Mouse (Mus musculus) midbrain, embryonic 14.5 days (tissue): ENCODE measurements around the gene Nup188. TPM values are rescaled to one million over a fixed set of nuclear protein-coding genes. Genes with fewer than 3 reads are reported as not detected.

Source experiments
- ATAC-seq: fragments of 200-750 bp; cut with Nextera tagmentation; 2 replicates; pipeline ENCODE4 v1.8.0; 2017; ENCODE audit warnings: moderate number of reproducible peaks, moderate library complexity; ENCODE audit not compliant: low FRiP score, low TSS enrichment
- DNase-seq: peaks from one replicate; pipeline ENCODE4 v3.0.0-alpha.2; 2015
- H3K27ac ChIP-seq: fragments of 300-500 bp; sonication (generic); replicated peaks from 2 replicates; pipeline ENCODE4 v1.5.1; 2014; ENCODE audit warnings: mild to moderate bottlenecking, low read depth, low read length, moderate library complexity
- H3K27me3 ChIP-seq: fragments of 300-500 bp; sonication (generic); 2 replicates; pipeline ENCODE4 v1.6.1; 2014; ENCODE audit warnings: low read length, control low read depth, mixed read lengths; ENCODE audit not compliant: control insufficient read depth, insufficient read depth
- H3K36me3 ChIP-seq: fragments of 300-500 bp; sonication (generic); 2 replicates; pipeline ENCODE4 v1.6.1; 2014; ENCODE audit warnings: low read length, control low read depth; ENCODE audit not compliant: control insufficient read depth, insufficient read depth
- H3K4me1 ChIP-seq: fragments of 300-500 bp; sonication (generic); 2 replicates; pipeline ENCODE4 v1.6.1; 2014; ENCODE audit warnings: mild to moderate bottlenecking, antibody characterized with exemption, low read length, control low read depth; ENCODE audit not compliant: control insufficient read depth, insufficient read depth
- H3K4me2 ChIP-seq: fragments of 300-500 bp; sonication (generic); 2 replicates; pipeline ENCODE4 v1.6.1; 2014; ENCODE audit warnings: mild to moderate bottlenecking, low read length, moderate library complexity
- H3K4me3 ChIP-seq: fragments of 300-500 bp; sonication (generic); replicated peaks from 2 replicates; pipeline ENCODE4 v1.5.1; 2014; ENCODE audit warnings: low read depth, low read length
- H3K9ac ChIP-seq: fragments of 300-500 bp; sonication (generic); replicated peaks from 2 replicates; pipeline ENCODE4 v1.6.1; 2014; ENCODE audit warnings: mild to moderate bottlenecking, low read length, moderate library complexity
- H3K9me3 ChIP-seq: fragments of 300-500 bp; sonication (generic); 2 replicates; pipeline ENCODE4 v1.6.1; 2016; ENCODE audit warnings: low read length, control low read depth, mixed read lengths; ENCODE audit not compliant: control insufficient read depth
- whole genome bisulfite sequencing: fragments of 180-500 bp; shearing (Covaris S2); extraction: QIAGEN DNeasy Blood & Tissue Kit; methylation state at CpG from one replicate; pipeline ENCODE4 v1.1.7; 2014; 5-methylcytosine and 5-hydroxymethylcytosine counted together
- polyA plus RNA-seq: library from polyadenylated mRNA; unstranded; fragments of >200 nt; fragmentation: Nextera tagmentation; extraction: Ambion mirVana; gene quantifications from 2 replicates; pipeline ENCODE4 v1.2.1, GENCODE M21; 2014

Nup188 gene
- polyA plus RNA-seq, 1 experiment from 2014 or later: 26.0 TPM

DNA sequence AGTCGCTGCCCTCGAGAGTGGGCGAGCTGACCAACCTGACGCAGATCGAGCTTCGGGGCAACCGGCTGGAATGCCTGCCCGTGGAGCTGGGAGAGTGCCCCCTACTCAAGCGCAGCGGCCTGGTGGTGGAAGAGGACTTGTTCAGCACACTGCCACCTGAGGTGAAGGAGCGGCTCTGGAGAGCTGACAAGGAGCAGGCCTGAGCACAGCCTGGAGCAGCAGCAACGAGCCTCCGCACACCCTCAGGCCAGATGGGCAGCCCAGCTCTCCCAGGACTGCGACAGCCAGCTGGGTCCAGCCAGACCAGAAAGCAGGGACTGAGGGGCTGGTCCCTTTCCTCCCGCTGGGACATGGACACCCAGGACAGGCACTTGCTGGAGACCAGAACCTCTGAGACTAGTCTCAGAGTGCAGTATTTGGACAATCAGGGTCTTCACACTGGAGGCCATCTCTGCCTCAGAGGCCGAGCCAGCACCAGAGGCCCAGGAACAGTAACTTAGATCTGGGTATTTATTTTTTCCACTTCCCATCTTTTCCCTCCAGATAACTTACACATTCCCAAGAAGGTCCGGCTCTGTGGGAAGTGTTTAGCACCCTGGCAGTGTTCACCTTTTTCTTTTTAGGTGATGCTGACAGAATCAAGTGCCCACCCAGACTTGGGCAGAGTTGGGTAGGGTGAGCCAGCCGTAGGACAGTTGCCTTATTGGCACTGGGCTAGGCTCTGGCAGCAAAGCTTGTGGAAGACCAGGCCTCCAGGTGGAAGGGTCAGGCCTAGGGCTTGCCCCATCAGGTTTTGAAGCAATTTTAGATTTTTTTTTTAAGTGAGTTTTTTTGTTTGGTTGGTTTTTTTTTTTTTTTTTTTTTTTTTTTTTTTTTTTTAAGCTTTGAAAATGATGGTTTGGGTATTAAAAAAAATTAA is 24.0 kb upstream of the Nup188 start:
- ATAC-seq: no peak
- H3K9ac ChIP-seq: no peak overlapping the region
- no peak for DNase-seq
- H3K9me3 ChIP-seq: no peaks in the 10 kb centered on the region
- H3K27ac ChIP-seq: no peak overlapping the region
- no peak overlapping the region for H3K4me2 ChIP-seq
- H3K36me3 ChIP-seq: peaks cover 77% of the 10 kb centered on the region
- whole genome bisulfite sequencing: 86% methylated on average over 18 of the region's 18 CpGs
- H3K27me3 ChIP-seq: no peaks in the 10 kb centered on the region
- H3K4me3 ChIP-seq: no peak overlapping the region
- 0 out of 2 replicates have a peak, but pooled peaks cover 12% of the 10 kb centered on the region for H3K4me1 ChIP-seq

DNA sequence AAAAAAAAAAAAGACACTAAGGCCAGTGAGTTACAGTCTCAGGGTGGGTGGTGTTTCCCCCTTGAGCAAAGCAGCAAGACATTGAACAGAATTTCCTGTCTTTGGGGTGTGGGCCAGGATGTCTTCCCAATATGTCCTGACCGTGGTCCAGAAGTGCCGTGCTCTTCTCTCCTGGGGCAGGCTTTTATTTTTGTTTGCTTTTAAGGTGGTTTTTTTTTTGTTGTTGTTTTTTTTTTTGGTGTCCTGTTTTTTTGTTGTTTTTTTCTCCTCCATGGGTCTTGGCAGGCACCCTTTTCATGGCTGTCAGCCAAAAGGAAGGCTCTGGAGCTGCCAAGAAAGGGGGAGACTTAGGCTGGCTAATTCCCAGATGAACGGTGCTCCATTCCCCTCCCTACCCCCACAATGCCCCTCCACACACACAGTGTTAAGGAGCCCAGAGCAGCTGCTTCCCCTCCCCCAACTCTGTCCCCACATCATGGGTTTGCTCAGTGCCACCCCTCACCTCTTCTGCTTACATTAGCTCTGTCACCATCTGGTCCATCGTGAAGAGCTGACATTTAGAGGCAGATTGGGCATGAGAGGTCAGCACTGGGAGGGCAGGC is 23.3 kb upstream of the Nup188 start:
- H3K4me2 ChIP-seq: no peak overlapping the region
- H3K36me3 ChIP-seq: peaks cover 70% of the 10 kb centered on the region
- peak; percentile 53; the same call in 1 of the 2 replicates for ATAC-seq
- H3K9ac ChIP-seq: no peak overlapping the region
- H3K27ac ChIP-seq: no peak overlapping the region
- 0 out of 2 replicates have a peak, but pooled peaks cover 12% of the 10 kb centered on the region for H3K4me1 ChIP-seq
- no peaks in the 10 kb centered on the region for H3K27me3 ChIP-seq
- WGBS: 58% methylated on average over 4 of the region's 4 CpGs
- DNase-seq: peak; percentile 78
- no peaks in the 10 kb centered on the region for H3K9me3 ChIP-seq
- H3K4me3 ChIP-seq: no peak overlapping the region

DNA sequence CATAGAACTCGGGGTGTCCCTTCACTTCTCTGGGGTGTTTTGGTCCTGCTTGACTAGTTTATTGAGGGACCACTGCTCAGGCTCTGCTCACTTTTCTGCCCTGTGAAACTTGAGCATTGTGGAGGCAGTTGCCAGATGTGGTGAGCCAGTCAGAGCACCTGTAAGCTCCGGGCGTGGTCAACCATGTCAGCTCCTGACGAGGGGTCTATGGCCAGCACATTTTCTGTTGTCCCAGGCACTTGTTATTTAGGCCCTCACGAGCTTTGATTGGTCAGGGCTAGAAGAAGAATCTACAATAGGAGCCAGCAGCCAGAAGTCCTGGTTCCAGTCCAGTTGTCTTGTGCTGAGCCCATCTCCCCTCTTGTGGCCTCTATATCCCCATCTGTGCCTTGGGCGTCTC is 22.4 kb upstream of the Nup188 start:
- no peak overlapping the region for H3K4me3 ChIP-seq
- H3K9me3 ChIP-seq: no peaks in the 10 kb centered on the region
- no peak overlapping the region for H3K4me2 ChIP-seq
- no peaks in the 10 kb centered on the region for H3K27me3 ChIP-seq
- H3K36me3 ChIP-seq: peaks cover 68% of the 10 kb centered on the region
- no peak overlapping the region for H3K27ac ChIP-seq
- DNase-seq (no peak), ATAC-seq (no peak)
- WGBS: 95% methylated on average over 6 of the region's 6 CpGs
- H3K9ac ChIP-seq: no peak overlapping the region
- 0 out of 2 replicates have a peak, but pooled peaks cover 12% of the 10 kb centered on the region for H3K4me1 ChIP-seq

DNA sequence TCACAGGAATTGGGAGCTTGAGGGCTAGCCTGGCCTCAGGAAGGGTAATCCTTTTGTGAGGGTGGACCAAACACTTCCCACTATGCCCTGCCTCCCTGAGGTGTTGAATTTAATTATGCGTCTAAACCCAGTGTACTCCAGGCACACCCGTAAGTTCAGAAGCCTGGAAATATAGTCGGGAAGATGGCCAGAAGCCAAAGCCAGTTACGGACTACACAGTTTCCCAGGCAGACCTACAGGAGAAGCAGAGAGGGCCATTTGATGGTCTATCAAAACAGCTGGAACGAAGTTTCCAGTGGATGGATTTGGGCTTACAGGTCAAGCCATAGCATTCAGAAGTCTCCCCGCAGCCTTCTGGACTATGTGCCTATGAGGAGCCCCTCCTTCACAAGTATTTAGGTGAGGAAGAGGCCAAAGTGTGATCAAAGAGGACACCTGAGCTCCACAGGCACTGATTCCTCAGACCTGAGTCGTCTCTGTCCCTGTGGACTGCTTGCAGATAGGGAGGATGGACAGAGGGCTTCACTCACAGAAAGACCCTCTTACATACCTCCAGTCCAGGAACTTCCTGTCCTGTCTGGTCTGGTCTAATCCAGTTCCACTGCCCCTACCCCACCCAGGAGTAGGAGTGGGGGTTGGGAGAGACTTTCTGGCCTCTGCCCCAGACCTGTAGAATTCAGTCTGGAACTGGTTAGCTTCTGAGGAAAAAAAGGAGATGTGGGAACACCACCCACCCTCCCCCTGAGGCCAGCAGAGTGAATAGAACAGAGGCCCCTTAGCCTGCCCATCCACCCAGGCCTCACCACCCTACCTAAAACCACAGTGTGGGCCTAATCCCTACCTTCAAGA is 21.3 kb upstream of the Nup188 start:
- H3K4me1 ChIP-seq: 0 out of 2 replicates have a peak, but pooled peaks cover 12% of the 10 kb centered on the region
- no peak overlapping the region for H3K9ac ChIP-seq
- ATAC-seq (no peak), DNase-seq (no peak)
- no peaks in the 10 kb centered on the region for H3K9me3 ChIP-seq
- H3K4me3 ChIP-seq: no peak overlapping the region
- peak overlapping the region; percentile 64 for H3K27ac ChIP-seq
- peaks cover 57% of the 10 kb centered on the region for H3K36me3 ChIP-seq
- no peaks in the 10 kb centered on the region for H3K27me3 ChIP-seq
- WGBS: 75% methylated on average over 7 of the region's 7 CpGs
- H3K4me2 ChIP-seq: no peak overlapping the region

DNA sequence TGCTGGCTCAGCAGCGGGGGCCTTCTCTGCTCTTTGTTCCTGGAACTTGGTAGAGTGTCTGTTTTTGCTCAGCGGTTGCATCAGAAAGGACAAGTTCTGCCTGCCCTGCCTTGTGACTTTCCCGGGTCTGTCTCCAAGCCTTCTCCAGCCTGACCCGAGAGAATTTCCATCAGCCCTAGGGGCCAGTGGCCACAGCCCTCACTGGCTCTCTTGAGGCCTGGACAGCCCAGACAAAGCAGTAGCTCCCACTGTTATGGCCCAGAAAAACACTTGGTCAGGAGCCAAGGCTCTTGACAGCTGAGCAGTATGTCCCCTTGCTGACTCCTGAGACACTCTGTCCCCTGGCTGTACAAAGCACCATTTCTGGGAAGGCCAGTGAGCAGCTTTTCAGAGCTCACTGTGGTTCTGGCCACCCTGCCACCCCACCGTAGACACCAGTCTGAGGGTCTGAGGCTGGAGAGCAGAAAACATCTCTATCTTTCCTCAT is 20.4 kb upstream of the Nup188 start, which contains the start of gene Phyhd1:
TSS of gene Phyhd1 (plus strand) at position 437 of the 487 bp plus-strand sequence.
- DNase-seq (peak; percentile 44), ATAC-seq (no peak)
- Histone ChIP-seq H3K27ac (peak within 1 kb of the TSS; percentile 64), H3K4me2 (no peak within 1 kb of the TSS), H3K36me3 (peaks cover 48% of the 10 kb centered on the region), H3K4me1 (0 out of 2 replicates have a peak, but pooled peaks cover 12% of the 10 kb centered on the region), H3K4me3 (no peak within 1 kb of the TSS), H3K9me3 (no peaks in the 10 kb centered on the region), H3K27me3 (no peaks in the 10 kb centered on the region), H3K9ac (0 out of 2 replicates have a peak within 1 kb of the TSS, but pooled peaks have one; percentile 12)
- WGBS: 29% methylated on average over 5 of the region's 5 CpGs

DNA sequence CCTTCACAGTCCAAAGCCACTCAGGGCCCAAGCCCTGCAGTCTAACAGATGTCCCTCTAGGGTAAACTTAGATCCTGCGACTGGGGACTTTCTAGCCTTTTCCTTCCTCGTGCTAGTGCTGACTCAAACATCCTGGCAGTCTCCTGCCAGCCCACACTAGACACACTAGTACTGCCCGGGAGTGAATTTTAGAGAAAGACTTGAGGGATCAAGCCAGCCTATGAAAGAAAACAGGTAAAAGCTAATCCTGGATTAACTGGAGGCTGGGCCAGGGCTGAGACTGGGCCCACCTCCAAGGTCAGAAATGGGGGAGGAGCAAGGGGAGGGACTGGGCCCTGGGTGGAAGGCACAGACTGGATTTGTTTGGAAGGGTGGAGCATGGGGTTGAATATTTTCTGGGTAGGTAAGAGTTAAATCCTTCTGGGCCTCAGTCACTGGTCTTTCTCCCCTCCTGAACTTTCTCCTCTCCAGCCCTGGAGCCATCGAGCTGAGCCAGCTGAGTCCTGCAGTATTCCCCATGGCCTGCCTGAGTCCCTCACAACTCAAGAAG is 19.7 kb upstream of the Nup188 start:
- peak; percentile 43 for DNase-seq
- no peaks in the 10 kb centered on the region for H3K9me3 ChIP-seq
- H3K27me3 ChIP-seq: no peaks in the 10 kb centered on the region
- no peak overlapping the region for H3K4me2 ChIP-seq
- H3K27ac ChIP-seq: peak overlapping the region; percentile 64
- H3K4me1 ChIP-seq: 0 out of 2 replicates have a peak, but pooled peaks cover 12% of the 10 kb centered on the region
- 14% methylated on average over 4 of the region's 4 CpGs for WGBS
- H3K36me3 ChIP-seq: peaks cover 42% of the 10 kb centered on the region
- no peak overlapping the region for H3K4me3 ChIP-seq
- ATAC-seq: no peak
- 0 out of 2 replicates have a peak overlapping the region, but pooled peaks have one; percentile 12 for H3K9ac ChIP-seq

DNA sequence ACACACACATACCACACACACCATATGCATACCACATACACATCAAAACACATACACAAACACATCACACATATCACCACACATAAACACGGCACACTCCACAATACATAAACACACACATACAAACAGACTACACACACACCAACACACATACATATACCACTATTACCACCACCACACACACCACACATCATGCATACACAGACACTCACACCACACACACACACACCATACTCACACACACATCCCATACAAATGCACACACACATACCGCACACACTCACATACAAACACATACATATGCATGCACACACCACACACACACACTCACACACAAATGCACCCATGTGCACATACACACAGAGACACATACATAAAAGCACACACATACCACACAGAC is 18.7 kb upstream of the Nup188 start:
- Histone ChIP-seq H3K36me3 (peaks cover 32% of the 10 kb centered on the region), H3K9me3 (no peaks in the 10 kb centered on the region), H3K9ac (no peak overlapping the region), H3K4me2 (no peak overlapping the region), H3K4me3 (no peak overlapping the region), H3K27ac (no peak overlapping the region), H3K27me3 (no peaks in the 10 kb centered on the region), H3K4me1 (0 out of 2 replicates have a peak, but pooled peaks cover 12% of the 10 kb centered on the region)
- 94% methylated on average over 2 of the region's 2 CpGs for WGBS
- DNase-seq: no peak
- no peak for ATAC-seq

DNA sequence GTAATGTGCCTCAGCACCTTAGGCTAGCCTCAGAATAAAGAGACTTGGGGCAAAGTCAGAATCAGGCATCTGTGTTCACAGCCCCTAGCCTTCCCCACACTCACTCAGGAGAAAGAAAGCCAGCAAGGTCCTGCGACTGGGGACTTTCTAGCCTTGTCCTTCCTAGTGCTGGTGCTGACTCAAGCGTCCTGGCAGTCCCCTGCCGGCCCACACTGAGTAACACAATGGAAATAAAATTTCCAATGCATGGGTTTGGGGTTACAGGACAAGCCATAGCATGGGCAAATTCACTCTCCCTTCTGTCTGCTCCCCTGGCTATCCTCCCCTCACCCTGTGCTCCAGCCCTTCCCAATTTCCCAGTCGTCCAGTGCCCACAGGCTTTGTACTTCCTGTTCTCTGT is 17.8 kb upstream of the Nup188 start:
- WGBS: 61% methylated on average over 4 of the region's 4 CpGs
- Histone ChIP-seq H3K9ac (no peak overlapping the region), H3K27me3 (no peaks in the 10 kb centered on the region), H3K4me3 (no peak overlapping the region), H3K27ac (no peak overlapping the region), H3K4me1 (0 out of 2 replicates have a peak, but pooled peaks cover 12% of the 10 kb centered on the region), H3K9me3 (no peaks in the 10 kb centered on the region), H3K4me2 (no peak overlapping the region), H3K36me3 (peaks cover 28% of the 10 kb centered on the region)
- DNase-seq (no peak), ATAC-seq (no peak)
